Mouse (Mus musculus) small intestine, adult 2 months (tissue): ENCODE results near the gene Hipk2.

Experiments used
- CTCF ChIP-seq: fragments of 200-500 bp; IDR thresholded peaks from 2 replicates; pipeline ENCODE4 v1.5.1; 2012; ENCODE audit warnings: low read depth, mild to moderate bottlenecking, control low read depth, inconsistent platforms, low read length, moderate library complexity, mixed read lengths; ENCODE audit not compliant: insufficient replicate concordance, insufficient read length; ENCODE audit errors: extremely low read depth
- POLR2A ChIP-seq: fragments of 200-500 bp; IDR thresholded peaks from 2 replicates; pipeline ENCODE4 v1.6.1; 2012; ENCODE audit warnings: low read depth, mild to moderate bottlenecking, control low read depth, inconsistent platforms, low read length, moderate library complexity

DNA sequence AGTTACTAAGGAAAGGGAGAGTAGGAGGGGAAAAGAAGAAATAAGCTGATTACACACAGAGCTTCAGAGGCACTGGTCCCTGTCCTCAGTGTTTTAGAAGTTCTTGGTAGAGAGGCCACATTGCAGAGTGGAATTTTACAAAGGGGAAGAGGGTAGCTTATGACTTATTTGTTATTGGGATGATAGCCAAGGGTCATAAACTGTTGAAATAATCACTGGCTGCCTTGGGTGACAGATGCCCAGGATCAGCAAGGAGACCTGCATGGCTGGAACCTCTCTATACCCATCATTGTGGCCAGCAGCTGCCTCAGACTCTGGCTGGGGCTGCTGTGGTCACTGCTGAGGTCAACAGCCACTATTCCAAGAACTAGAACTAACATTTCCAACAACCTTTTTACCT is 52.1 kb downstream of the Hipk2 start:
- TF ChIP-seq CTCF: no peak
- TF ChIP-seq POLR2A: no peak
